Mouse (Mus musculus) CH12.LX (cell line): ENCODE measurements around the gene Emc10. TPM values are rescaled to one million over a fixed set of nuclear protein-coding genes. Genes with fewer than 3 reads are reported as not detected.

ENCODE experiments used
- DNase-seq: peaks from one replicate; pipeline ENCODE4 v3.0.0-alpha.2; 2013; ENCODE audit errors: extremely low read depth
- H3K27ac ChIP-seq: 2 replicates; pipeline ENCODE4 v1.5.1; 2012; ENCODE audit warnings: low read depth, mild to moderate bottlenecking, control low read depth, moderate library complexity; ENCODE audit not compliant: insufficient read depth
- H3K27me3 ChIP-seq: replicated peaks from 2 replicates; pipeline ENCODE3; 2012; ENCODE audit warnings: inconsistent platforms
- H3K36me3 ChIP-seq, 2 experiments: replicated peaks in 1 of 2; 2 replicates each; pipeline versions ENCODE3 to v1.6.1; 2012; ENCODE audit warnings: inconsistent platforms in 1 of 2, low read length in 1 of 2, mild to moderate bottlenecking in 1 of 2, mixed read lengths in 1 of 2, moderate library complexity in 1 of 2; ENCODE audit not compliant: control insufficient read depth in 1 of 2, insufficient read depth in 1 of 2
- H3K4me1 ChIP-seq, 2 experiments: 2 replicates each; pipeline ENCODE4 v1.6.1; 2012; ENCODE audit warnings: inconsistent platforms in 1 of 2, moderate library complexity in 1 of 2; ENCODE audit not compliant: insufficient read depth in 2 of 2, control insufficient read depth in 1 of 2
- H3K4me2 ChIP-seq: 2 replicates; pipeline ENCODE4 v1.6.1; 2012; ENCODE audit warnings: low read depth, mild to moderate bottlenecking, control low read depth; ENCODE audit not compliant: poor library complexity, insufficient read depth, severe bottlenecking
- H3K4me3 ChIP-seq, 3 experiments: fragments of 150-350 bp in 1 of 3; sonication (generic) in 1 of 3; replicated peaks in 1 of 3; 2 replicates each; pipeline versions ENCODE3 to v1.5.1; 2011 to 2012; ENCODE audit warnings: low read depth in 2 of 3, low read length in 2 of 3, mild to moderate bottlenecking in 2 of 3, moderate library complexity in 2 of 3, control low read depth in 1 of 3, improper control_type of control experiment in 1 of 3, inconsistent platforms in 1 of 3, mixed read lengths in 1 of 3; ENCODE audit not compliant: poor library complexity in 1 of 3
- H3K79me2 ChIP-seq: replicated peaks from 2 replicates; pipeline ENCODE4 v1.6.1; 2012; ENCODE audit warnings: mild to moderate bottlenecking, moderate library complexity; ENCODE audit not compliant: control insufficient read depth, poor library complexity, insufficient read depth, severe bottlenecking; ENCODE audit errors: extremely low read depth
- H3K9ac ChIP-seq: 2 replicates; pipeline ENCODE4 v1.6.1; 2012; ENCODE audit warnings: low read depth, mild to moderate bottlenecking, control low read depth, moderate library complexity; ENCODE audit not compliant: insufficient read depth
- H3K9me3 ChIP-seq: replicated peaks from 2 replicates; pipeline ENCODE3; 2012; ENCODE audit warnings: low read length, inconsistent platforms, mixed read lengths
- CHD2 ChIP-seq: IDR thresholded peaks from 2 replicates; pipeline ENCODE4 v1.6.1; 2011; ENCODE audit warnings: low read length, improper control_type of control experiment
- CTCF ChIP-seq, 2 experiments: IDR thresholded peaks in 1 of 2; conservative IDR thresholded peaks in 1 of 2; 2 replicates each; pipeline ENCODE4 v1.5.1; 2011 to 2012; ENCODE audit warnings: low read depth in 2 of 2, low read length in 2 of 2, improper control_type of control experiment in 1 of 2, inconsistent platforms in 1 of 2, mild to moderate bottlenecking in 1 of 2, moderate library complexity in 1 of 2
- HCFC1 ChIP-seq: IDR thresholded peaks from 2 replicates; pipeline ENCODE4 v1.6.1; 2012; ENCODE audit warnings: low read depth, mild to moderate bottlenecking, inconsistent platforms, low read length, improper control_type of control experiment
- JUN ChIP-seq: IDR thresholded peaks from 2 replicates; pipeline ENCODE4 v1.6.1; 2011; ENCODE audit warnings: low read depth, mild to moderate bottlenecking, low read length, improper control_type of control experiment, moderate library complexity; ENCODE audit not compliant: insufficient read depth
- MAFK ChIP-seq: IDR thresholded peaks from 2 replicates; pipeline ENCODE4 v1.6.1; 2011; ENCODE audit warnings: low read length, improper control_type of control experiment; ENCODE audit not compliant: insufficient replicate concordance
- MAX ChIP-seq: IDR thresholded peaks from 2 replicates; pipeline ENCODE4 v1.6.1; 2011; ENCODE audit warnings: low read length, improper control_type of control experiment
- MEF2A ChIP-seq: IDR thresholded peaks from 2 replicates; pipeline ENCODE4 v1.6.1; 2014; ENCODE audit warnings: low read depth, mild to moderate bottlenecking, inconsistent platforms, low read length, improper control_type of control experiment, borderline replicate concordance
- NRF1 ChIP-seq: IDR thresholded peaks from 2 replicates; pipeline ENCODE4 v1.6.1; 2014; ENCODE audit warnings: low read depth, mild to moderate bottlenecking, inconsistent platforms, low read length, improper control_type of control experiment, moderate library complexity
- TBP ChIP-seq: conservative IDR thresholded peaks from 2 replicates; pipeline ENCODE4 v1.6.1; 2011; ENCODE audit warnings: low read depth, low read length, improper control_type of control experiment
- USF1 ChIP-seq: IDR thresholded peaks from 2 replicates; pipeline ENCODE4 v1.6.1; 2014; ENCODE audit warnings: low read depth, mild to moderate bottlenecking, inconsistent platforms, low read length, improper control_type of control experiment
- ZKSCAN1 ChIP-seq: IDR thresholded peaks from 2 replicates; pipeline ENCODE4 v1.6.1; 2012; ENCODE audit warnings: low read depth, inconsistent platforms, low read length, improper control_type of control experiment, borderline replicate concordance
- dilution Hi-C: fragments of 300-500 bp; cut with MboI; formaldehyde crosslinking; loops from 2 replicates; pipeline ENCODE4 v1.14.3; 2020; ENCODE audit warnings: low sequenced_read_pairs; ENCODE audit not compliant: extremely low pct_unique_long_range_greater_than_20kb, extremely low pct_ligation_motif_present
- in situ Hi-C: fragments of 300-500 bp; cut with MboI; formaldehyde crosslinking; loops from 3 replicates; pipeline ENCODE4 v1.14.3; 2019; ENCODE audit warnings: low sequenced_read_pairs, low pct_ligation_motif_present, low pct_unique_long_range_greater_than_20kb, mixed read lengths
- polyA plus RNA-seq: library from polyadenylated mRNA; unstranded; fragments of >175 nt; gene quantifications from 2 replicates; pipeline ENCODE4 v1.2.1, GENCODE M21; 2012; ENCODE audit warnings: low read depth; ENCODE audit not compliant: insufficient read length
- total RNA-seq, 2 experiments: library from RNA; depleted of rRNA; stranded (reverse); fragments of 300-350 nt in 1 of 2; fragments of >200 nt in 1 of 2; gene quantifications; 2 replicates each; pipeline ENCODE4 v1.2.3; 2012 to 2014

Gene Emc10
- total and polyA plus RNA-seq, 3 experiments: 14.4 to 49.1 (median 32.4) TPM

- dilution Hi-C loops: no loop called here
Observed at GRCm38 (mm10) chr7:44465111-44465510, 31.2 kb downstream of the Emc10 start, which contains the start of gene Aspdh. TSS of gene Aspdh (plus strand) at chr7:44465391.

DNA sequence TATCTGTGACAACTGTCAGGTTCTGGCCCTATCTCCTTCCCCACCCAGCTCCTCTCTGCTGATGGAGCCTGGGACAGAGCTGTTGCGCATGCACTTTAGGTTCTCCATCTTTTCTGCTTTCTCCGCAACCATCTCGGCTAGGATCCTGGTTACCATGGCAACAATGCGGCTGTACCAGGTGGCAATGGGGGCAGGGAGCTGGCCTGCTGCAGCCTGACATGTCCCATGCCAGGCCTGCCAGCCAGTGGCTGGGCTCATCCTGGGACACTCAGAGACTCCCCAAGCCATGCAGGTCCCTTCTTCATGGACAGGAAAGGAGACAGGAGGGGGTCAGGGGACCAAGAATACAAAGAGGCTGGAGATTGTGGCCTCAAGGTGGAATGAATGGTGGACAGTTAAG lies 31.8 kb downstream of the Emc10 start:
- TF ChIP-seq CHD2 (no peak), NRF1 (no peak), JUN (no peak), TBP (no peak), MAX (no peak), USF1 (no peak)
- TF ChIP-seq, all 38 proteins: peak for 0
- Histone ChIP-seq H3K4me1 (peaks cover 8 to 21% of the 10 kb centered on the region in 2 experiments), H3K27me3 (peaks cover 65% of the 10 kb centered on the region), H3K9ac (no peak overlapping the region), H3K4me2 (no peak overlapping the region), H3K36me3 (peaks cover 0 to 3% of the 10 kb centered on the region in 2 experiments), H3K27ac (no peak overlapping the region), H3K4me3 (no peak overlapping the region), H3K79me2 (no peaks in the 10 kb centered on the region), H3K9me3 (peaks cover 9% of the 10 kb centered on the region)
- dilution Hi-C loops: no loop called here
- DNase-seq: no peak
- in situ Hi-C loops: no loop called here

More at GRCm38 (mm10) chr7:44465111-44465510, 31.2 kb downstream of the Emc10 start, which contains the start of gene Aspdh:
- Histone ChIP-seq H3K27me3 (peaks cover 59% of the 10 kb centered on the region), H3K27ac (no peak within 1 kb of the TSS), H3K9ac (no peak within 1 kb of the TSS), H3K79me2 (no peaks in the 10 kb centered on the region), H3K36me3 (peaks cover 0 to 9% of the 10 kb centered on the region in 2 experiments), H3K4me2 (no peak within 1 kb of the TSS), H3K9me3 (peaks cover 9% of the 10 kb centered on the region), H3K4me1 (peaks cover 8 to 22% of the 10 kb centered on the region in 2 experiments), H3K4me3 (no peak within 1 kb of the TSS)
- TF ChIP-seq ZKSCAN1 (no peak), MAFK (no peak), MEF2A (no peak), CTCF (conservative IDR thresholded peaks at IDR 0.05 in 1 of 2, IDR thresholded peaks at IDR 0.05 in 1 of 2; ENCODE audit: low read depth in 2 of 2, low read length in 2 of 2) (no peak)
- in situ Hi-C loops: no loop called here
- no peak for DNase-seq

- Histone ChIP-seq H3K9me3 (peaks cover 11% of the 10 kb centered on the region), H3K36me3 (no peaks in the 10 kb centered on the region), H3K4me1 (peaks cover 5 to 12% of the 10 kb centered on the region in 2 experiments), H3K4me3 (no peak overlapping the region), H3K9ac (no peak overlapping the region), H3K27ac (no peak overlapping the region), H3K27me3 (peaks cover 73% of the 10 kb centered on the region), H3K4me2 (no peak overlapping the region), H3K79me2 (no peaks in the 10 kb centered on the region)
- dilution Hi-C loops: no loop called here
- in situ Hi-C loops: no loop called here
- DNase-seq: no peak
- TF ChIP-seq HCFC1: no peak
Observed at GRCm38 (mm10) chr7:44463556-44464225, 32.6 kb downstream of the Emc10 start.
